Mouse (Mus musculus): ENCODE measurements around the gene Dcbld2.

Gene Dcbld2

DNA sequence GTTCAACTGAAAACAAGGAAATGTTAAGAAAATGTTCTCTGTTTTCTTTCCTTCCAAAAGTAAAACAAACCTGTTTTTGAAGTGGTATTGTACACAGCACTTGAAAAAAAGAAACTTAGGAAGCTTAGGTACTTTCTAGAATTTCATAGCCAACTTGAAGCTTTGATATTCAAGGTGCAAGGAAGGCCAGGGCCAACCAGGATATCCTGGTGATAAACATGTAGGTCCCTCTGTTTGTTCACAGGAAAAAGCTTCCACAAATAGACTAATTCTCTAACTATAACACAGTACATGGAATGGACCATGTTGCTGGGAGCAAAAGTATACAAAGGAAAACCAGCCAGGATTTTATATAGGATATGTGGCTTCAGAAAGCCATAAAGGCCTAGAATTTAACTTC, 88.5 kb downstream of the Dcbld2 start:
- DNase-seq (ENCODE audit: low spot score): no peak

- no peak for DNase-seq (ENCODE audit: low spot score)
Observed at GRCm38 (mm10) chr16:58497886-58498713, 89.9 kb downstream of the Dcbld2 start.

DNA sequence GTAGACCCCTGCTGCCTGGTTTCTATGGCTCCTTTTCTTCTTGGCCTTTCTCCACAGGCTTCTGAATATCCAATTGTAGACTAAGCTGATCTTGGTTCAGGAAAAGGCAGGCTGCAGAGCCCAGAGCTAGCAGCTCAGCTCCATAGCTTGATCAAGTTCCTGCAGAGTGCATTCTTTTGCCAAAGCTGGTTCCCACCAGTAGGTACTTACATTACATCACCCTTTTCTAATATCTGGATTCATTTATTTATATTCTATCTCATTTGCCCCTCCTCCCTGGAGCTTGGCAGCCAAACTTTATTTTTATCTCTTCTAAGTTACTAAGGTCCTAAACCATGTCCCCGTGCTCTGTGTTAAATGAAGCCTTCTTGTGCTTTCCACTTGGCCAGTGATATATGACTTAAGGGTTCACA, 90.9 kb downstream of the Dcbld2 start:
- DNase-seq (ENCODE audit: low spot score): no peak

DNA sequence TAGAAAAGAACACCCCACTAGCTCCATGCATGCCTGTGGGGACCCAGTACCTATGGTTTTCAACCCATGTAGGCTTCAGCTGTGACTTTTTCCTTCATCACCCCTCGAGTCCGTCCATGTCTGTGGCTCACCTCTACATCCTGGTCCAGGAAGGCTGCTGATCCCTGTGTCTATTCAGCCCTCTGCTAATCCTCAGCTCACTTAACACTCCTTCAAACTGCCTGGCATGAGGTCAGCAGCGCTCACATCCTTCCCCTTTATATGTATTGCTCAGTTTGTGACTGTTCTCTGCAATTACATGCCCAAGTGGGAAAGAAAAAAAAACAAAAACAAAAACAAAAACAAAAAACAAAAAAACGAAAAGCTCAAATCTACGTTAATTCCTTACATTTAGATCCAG, 91.4 kb downstream of the Dcbld2 start:
- no peak for DNase-seq (ENCODE audit: low spot score)

DNA sequence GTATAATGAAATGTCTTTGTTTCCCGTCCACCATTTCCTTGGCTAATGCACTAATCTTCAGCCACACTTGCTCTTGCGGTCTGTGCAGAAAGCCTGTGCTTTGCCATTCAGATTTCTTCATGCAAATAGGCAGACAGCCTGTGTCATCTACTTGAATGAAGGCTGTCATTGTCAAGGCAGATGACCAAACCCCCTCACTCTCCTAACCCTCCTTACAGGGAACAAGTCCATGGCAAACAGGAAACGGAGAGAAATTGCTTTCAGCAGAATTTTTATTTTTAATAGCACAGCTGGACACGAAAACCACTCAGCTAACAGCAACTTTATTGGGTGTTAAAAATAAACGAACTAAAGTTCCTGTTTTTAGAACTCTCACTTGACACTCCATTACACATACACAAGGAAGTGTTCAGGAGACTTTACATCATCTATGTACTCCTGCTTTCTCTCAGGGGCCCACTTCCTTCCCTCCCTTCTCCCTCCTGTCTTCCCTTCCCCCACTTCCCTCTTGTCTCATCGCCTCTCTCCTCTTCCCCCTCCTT, 93.6 kb downstream of the Dcbld2 start:
- DNase-seq (ENCODE audit: low spot score): no peak

DNA sequence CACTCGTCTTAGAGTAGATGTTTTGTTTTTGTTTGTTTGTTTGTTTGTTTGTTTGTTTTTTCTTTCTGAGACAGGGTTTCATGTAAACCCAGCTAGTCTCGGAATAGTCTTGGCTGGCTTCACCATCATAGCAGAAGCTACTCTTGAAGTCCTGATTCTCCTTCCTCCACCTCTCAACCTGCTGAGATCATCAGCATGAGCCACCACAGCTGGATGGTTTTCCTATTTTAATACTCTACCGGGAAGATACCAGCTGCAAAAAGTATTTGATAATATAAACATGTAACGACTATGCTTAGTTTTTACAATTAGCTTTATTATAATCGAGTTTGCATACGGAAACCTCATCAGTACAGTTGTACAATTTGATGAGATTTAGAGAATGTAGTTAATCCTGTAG, 94.3 kb downstream of the Dcbld2 start:
- DNase-seq (ENCODE audit: low spot score): no peak

DNA sequence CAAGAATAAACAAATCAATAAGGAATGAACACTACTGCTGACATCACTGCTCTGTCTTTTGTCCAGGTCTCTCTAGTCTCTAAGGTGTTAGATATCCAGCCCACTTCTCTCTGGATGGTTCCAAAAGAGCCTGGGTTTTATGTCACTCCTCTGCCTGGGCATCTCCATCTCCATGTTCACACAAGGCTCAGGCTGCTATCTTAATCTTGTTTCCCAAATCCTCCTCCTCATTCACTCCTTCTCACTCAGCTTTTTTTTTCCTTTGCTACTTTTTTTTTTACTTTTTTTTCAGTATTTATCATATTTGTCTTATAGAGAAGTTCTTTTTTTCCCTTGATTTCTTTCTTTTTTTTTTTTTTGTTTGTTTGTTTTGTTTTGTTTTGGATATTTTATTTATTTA, 96.7 kb downstream of the Dcbld2 start:
- no peak for DNase-seq (ENCODE audit: low spot score)

DNA sequence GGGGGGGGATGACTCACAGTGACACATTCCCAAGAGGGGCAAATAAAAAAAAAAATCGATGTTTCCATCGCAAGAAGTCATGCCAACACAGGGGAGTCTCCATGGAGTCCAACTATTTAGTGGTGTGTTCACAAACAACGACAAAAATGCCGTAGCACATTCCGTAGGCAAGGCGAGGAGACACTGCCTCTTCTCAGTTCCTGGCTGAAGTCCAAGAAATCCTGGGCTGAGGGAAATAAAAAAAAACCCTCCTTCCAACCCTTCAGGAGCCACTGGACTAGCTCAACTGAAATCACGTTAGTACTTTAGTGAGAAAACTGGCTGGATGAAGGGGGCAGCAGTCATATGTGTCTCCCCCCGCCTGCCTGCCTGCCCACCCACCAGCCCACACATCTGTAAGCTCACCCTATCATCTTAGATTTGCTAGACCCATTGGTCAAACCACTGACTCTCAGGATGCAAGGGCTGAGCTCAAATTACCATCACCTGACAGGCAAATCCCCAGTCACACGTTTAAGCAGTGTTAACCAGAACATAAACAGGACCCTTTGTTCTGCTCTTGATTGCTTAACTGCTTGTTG, 104.0 kb downstream of the Dcbld2 start:
- no peak for DNase-seq (ENCODE audit: low spot score)

- DNase-seq (ENCODE audit: low spot score): no peak
Observed at GRCm38 (mm10) chr16:58512887-58513286, 104.6 kb downstream of the Dcbld2 start.

DNA sequence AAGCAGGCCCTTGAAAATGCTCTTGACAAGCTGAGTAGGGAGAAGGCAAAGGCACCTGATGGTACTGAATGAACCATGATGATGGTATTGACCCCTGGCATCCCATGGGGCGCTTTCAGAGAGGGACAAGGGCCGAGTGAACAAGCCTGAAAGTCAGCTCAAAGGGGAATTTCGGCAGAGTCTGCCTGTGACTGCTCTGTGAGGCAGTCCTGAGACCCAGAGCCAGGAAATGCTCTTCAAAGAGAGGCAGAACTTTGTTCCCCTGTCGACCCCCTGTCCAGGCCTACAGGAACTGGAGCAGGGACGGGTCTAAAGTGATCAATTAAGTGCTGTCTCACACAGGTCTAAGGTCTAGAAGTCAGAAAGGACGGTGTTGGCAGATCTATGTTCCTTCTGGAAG, 105.5 kb downstream of the Dcbld2 start:
- no peak for DNase-seq (ENCODE audit: low spot score)

DNA sequence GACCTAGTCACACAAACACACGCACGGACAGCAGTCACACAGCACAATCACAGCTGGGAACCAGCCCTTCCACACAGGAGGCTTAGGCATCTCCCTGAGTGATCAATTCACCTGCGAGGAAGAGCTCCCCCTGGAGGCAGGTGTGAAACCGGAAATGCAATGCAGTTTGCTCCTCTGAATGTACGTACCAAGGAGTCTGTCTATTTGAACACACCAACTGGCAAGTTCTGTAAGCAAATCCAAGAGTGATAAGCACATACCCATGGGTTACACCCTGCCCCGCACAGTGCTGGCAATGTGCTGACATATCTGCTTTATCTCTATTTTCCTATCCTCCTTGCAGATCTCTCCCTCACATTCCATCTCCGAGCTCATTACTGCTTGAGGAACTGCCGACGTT, 106.3 kb downstream of the Dcbld2 start:
- DNase-seq (ENCODE audit: low spot score): no peak

GRCm38 (mm10) chr16:58516161-58516560, 107.9 kb downstream of the Dcbld2 start:
- DNase-seq (ENCODE audit: low spot score): no peak

DNA sequence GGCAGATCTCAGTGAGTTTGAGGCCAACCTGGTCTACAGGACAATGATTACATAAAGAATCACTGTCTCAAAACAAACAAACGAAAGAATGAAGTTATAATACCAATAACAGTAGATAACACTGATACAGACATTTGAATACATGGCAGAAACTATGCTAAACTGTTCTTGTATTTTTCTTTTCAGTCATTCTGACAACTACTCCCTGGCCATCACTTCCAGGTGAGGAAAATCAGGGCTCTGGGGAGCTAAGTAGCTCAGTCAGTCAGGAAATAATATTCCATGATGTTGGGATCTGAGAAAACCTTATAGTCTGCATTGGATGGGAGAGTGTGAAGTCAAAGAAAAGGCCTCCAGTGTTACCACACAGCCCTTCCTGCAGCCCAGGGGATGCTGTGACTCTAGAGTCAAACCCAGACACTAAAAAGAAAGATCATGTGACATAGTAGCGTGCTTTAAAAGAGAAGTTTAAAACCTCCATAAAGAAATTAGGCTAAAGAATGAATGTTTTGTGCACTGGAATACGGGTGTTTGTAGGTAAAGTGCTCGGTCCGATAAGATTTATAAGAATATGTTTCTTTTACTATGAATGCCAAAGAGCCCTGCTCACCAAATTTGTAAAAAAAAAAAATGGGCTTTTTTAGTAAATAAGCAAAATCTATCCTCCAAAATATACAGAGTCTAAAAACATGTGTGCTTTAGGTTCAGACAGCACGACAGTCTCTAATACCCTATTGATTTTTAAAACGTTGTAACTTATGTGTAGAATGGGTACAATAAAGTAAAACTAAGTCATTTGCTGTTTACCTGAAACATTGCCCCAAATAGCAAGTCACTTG, 108.9 kb downstream of the Dcbld2 start:
- DNase-seq (ENCODE audit: low spot score): no peak

Measured in left cerebral cortex, adult 11 months (tissue).